Mouse (Mus musculus): ENCODE measurements around the gene Gm20388. TPM values are rescaled to one million over a fixed set of nuclear protein-coding genes. Genes with fewer than 3 reads are reported as not detected.

Gene Gm20388
- polyA plus RNA-seq, 1 experiment: 18.7 TPM

GRCm38 (mm10) chr8:120971691-120972469 is 1061.2 kb downstream of the Gm20388 start:
- 6% methylated on average over 34 of the region's 34 CpGs for WGBS
- TF ChIP-seq POLR2A (IDR thresholded peaks at IDR 0.05; ENCODE audit: borderline replicate concordance, insufficient read depth, low read length): no peak
- TF ChIP-seq CTCF (IDR thresholded peaks at IDR 0.05; ENCODE audit: borderline replicate concordance, insufficient read depth, low read depth, low read length): no peak

DNA sequence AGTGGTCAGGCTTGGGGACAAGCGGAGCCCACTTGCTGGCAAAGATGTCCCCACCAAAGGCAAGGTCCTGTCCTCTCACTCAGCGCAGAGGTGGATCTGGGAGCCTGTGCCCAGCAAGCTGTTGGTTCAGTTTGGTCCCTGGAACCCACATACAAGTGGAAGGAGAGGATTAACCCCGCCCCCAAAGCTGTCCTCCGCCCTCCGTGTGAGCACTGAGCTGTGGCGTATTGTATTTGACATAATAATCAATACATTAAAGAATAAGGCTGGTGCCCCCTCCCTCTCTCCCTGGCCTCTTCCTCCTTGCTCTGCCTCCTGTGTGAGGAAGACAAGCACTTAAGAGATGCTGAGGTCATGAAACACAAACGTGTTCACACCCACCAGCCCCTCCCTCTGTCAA is 1062.4 kb downstream of the Gm20388 start:
- no peak for DNase-seq
- 14% methylated on average over 7 of the region's 7 CpGs for WGBS
- H3K27ac ChIP-seq (ENCODE audit: insufficient read depth, low read length): no peak overlapping the region
- no peaks in the 10 kb centered on the region for H3K4me1 ChIP-seq (ENCODE audit: control insufficient read depth, insufficient read depth, low read length)
- no peaks in the 10 kb centered on the region for H3K27me3 ChIP-seq (ENCODE audit: control insufficient read depth, insufficient read depth, low read length)
- no peak overlapping the region for H3K4me3 ChIP-seq (replicated peaks; ENCODE audit: insufficient read depth, low read depth, low read length)
- TF ChIP-seq POLR2A (IDR thresholded peaks at IDR 0.05; ENCODE audit: borderline replicate concordance, insufficient read depth, low read length): no peak
- TF ChIP-seq CTCF (IDR thresholded peaks at IDR 0.05; ENCODE audit: borderline replicate concordance, insufficient read depth, low read depth, low read length): no peak

More at GRCm38 (mm10) chr8:120971691-120972469, 1061.2 kb downstream of the Gm20388 start:
- Histone ChIP-seq H3K4me1 (ENCODE audit: control insufficient read depth, insufficient read depth, low read length) (no peaks in the 10 kb centered on the region), H3K27ac (ENCODE audit: insufficient read depth, low read length) (no peak overlapping the region), H3K4me3 (replicated peaks; ENCODE audit: insufficient read depth, low read depth, low read length) (peak overlapping the region; percentile 63), H3K27me3 (ENCODE audit: control insufficient read depth, insufficient read depth, low read length) (no peaks in the 10 kb centered on the region)
- peak; percentile 36 to 48 for DNase-seq

DNA sequence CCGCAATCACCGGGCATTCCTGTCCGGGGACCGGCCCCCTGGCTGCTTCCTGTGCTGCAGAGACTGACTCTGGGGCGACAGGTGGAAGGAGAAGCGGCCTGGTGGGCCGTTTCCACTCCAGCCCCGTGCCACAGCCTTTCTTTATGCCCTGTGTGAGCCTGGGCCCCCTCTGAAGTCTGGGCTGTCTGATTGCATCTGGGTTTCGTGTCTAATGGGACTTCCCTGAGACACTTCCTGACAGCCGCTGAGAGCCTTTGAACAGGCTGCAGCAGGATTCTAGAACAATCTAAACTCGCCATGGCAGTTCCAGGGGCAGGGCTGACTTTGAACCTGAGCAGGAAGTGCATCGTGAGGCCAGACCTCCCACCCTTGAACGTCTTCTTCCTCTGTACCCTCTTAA is 1066.5 kb downstream of the Gm20388 start:
- Histone ChIP-seq H3K27me3 (ENCODE audit: control insufficient read depth, insufficient read depth, low read length) (no peaks in the 10 kb centered on the region), H3K27ac (ENCODE audit: insufficient read depth, low read length) (no peak overlapping the region), H3K4me1 (ENCODE audit: control insufficient read depth, insufficient read depth, low read length) (no peaks in the 10 kb centered on the region), H3K4me3 (replicated peaks; ENCODE audit: insufficient read depth, low read depth, low read length) (no peak overlapping the region)
- WGBS: 59% methylated on average over 13 of the region's 13 CpGs
- TF ChIP-seq POLR2A (IDR thresholded peaks at IDR 0.05; ENCODE audit: borderline replicate concordance, insufficient read depth, low read length) (no peak), CTCF (IDR thresholded peaks at IDR 0.05; ENCODE audit: borderline replicate concordance, insufficient read depth, low read depth, low read length) (no peak)
- no peak for DNase-seq

DNA sequence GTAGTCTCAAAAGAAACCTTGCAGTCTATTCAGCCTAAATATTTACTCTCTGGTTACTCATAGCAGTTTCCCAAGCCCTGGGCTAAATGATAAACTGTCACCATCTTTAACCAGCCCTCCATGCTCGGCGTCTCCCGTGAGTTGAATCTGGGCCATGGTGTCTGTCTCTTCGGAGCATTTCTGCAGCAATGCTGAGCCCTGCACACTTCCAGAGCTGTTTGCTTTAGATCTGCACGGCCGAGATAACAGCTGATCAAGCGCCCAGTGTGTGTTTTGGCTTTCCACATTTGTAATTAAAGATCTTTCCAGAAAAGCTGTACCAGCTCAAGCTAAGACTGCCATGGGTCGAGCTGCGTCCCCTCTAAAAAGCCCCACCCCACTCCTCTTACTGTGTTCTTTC is 1068.6 kb downstream of the Gm20388 start:
- H3K27ac ChIP-seq (ENCODE audit: insufficient read depth, low read length): no peak overlapping the region
- H3K27me3 ChIP-seq (ENCODE audit: control insufficient read depth, insufficient read depth, low read length): no peaks in the 10 kb centered on the region
- WGBS: 63% methylated on average over 9 of the region's 9 CpGs
- H3K4me1 ChIP-seq (ENCODE audit: control insufficient read depth, insufficient read depth, low read length): no peaks in the 10 kb centered on the region
- no peak for DNase-seq
- H3K4me3 ChIP-seq (replicated peaks; ENCODE audit: insufficient read depth, low read depth, low read length): no peak overlapping the region
- TF ChIP-seq POLR2A (IDR thresholded peaks at IDR 0.05; ENCODE audit: borderline replicate concordance, insufficient read depth, low read length) (no peak), CTCF (IDR thresholded peaks at IDR 0.05; ENCODE audit: borderline replicate concordance, insufficient read depth, low read depth, low read length) (no peak)

DNA sequence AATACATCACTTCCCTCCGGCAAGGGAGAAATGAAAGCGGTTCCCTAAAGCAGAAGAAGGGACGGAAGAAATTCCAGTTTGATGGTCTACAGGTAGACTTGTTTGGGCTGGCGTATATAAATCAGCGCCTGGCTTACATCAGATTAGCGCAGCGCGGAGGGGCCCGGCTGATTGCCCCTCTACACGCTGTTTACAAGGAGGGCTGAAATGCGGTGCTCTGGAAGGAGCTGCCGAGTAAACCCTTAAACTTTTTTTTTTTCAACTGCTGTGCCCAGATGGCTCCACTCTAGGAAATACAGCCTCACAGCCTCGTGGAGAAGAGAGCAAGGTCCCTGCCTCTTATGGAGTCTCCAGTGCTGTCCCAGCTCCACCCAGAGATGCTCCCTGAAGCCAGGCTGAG is 1070.3 kb downstream of the Gm20388 start:
- Histone ChIP-seq H3K4me3 (replicated peaks; ENCODE audit: insufficient read depth, low read depth, low read length) (no peak overlapping the region), H3K27ac (ENCODE audit: insufficient read depth, low read length) (no peak overlapping the region), H3K27me3 (ENCODE audit: control insufficient read depth, insufficient read depth, low read length) (no peaks in the 10 kb centered on the region), H3K4me1 (ENCODE audit: control insufficient read depth, insufficient read depth, low read length) (no peaks in the 10 kb centered on the region)
- no peak for DNase-seq
- TF ChIP-seq POLR2A (IDR thresholded peaks at IDR 0.05; ENCODE audit: borderline replicate concordance, insufficient read depth, low read length) (no peak), CTCF (IDR thresholded peaks at IDR 0.05; ENCODE audit: borderline replicate concordance, insufficient read depth, low read depth, low read length) (no peak)
- WGBS: 66% methylated on average over 13 of the region's 13 CpGs

DNA sequence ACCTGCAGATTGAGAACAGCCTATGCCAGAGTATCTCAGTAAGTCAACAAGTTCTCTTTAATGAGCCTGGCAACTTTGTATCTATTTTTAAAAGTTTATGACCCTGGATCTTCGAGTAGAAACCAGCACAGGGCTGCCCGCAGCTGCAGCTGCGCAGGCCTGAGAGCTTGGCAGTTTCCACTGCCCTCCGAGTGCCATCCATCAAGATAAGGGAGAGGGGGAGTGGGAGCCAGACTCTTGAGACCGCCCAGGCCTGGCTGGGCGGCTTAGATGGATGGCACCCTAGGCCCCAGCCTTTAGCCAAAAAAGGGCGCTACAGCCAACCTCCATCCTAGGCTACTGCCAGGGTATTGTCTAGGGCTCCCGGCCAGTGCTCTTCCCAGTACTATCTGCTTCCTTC is 1074.2 kb downstream of the Gm20388 start:
- no peak for DNase-seq
- WGBS: 54% methylated on average over 8 of the region's 8 CpGs
- Histone ChIP-seq H3K4me3 (replicated peaks; ENCODE audit: insufficient read depth, low read depth, low read length) (no peak overlapping the region), H3K27me3 (ENCODE audit: control insufficient read depth, insufficient read depth, low read length) (no peaks in the 10 kb centered on the region), H3K27ac (ENCODE audit: insufficient read depth, low read length) (no peak overlapping the region), H3K4me1 (ENCODE audit: control insufficient read depth, insufficient read depth, low read length) (no peaks in the 10 kb centered on the region)
- TF ChIP-seq POLR2A (IDR thresholded peaks at IDR 0.05; ENCODE audit: borderline replicate concordance, insufficient read depth, low read length): no peak
- no peak for TF ChIP-seq CTCF (IDR thresholded peaks at IDR 0.05; ENCODE audit: borderline replicate concordance, insufficient read depth, low read depth, low read length)

DNA sequence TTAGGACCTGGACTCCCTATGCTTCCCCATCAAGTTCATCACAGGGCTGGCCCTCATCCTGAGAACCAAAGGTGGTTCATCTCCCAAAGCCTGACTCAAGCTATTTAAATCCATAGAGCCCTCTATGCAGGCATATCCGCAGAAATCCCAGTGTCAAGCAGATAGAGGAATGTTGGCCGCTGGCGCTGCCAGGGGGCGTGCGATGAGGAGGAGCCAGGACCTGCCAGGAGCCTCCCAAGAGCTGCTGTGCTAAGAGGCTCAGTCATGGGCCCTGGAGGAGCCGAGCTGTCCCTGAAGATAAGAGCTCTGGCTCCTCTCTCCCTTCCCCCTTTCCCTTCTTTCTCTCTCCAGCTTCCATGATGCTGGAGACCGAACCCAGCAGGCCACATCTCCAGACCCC is 1075.4 kb downstream of the Gm20388 start:
- no peak for DNase-seq
- H3K27ac ChIP-seq (ENCODE audit: insufficient read depth, low read length): no peak overlapping the region
- no peaks in the 10 kb centered on the region for H3K4me1 ChIP-seq (ENCODE audit: control insufficient read depth, insufficient read depth, low read length)
- 62% methylated on average over 7 of the region's 7 CpGs for WGBS
- H3K27me3 ChIP-seq (ENCODE audit: control insufficient read depth, insufficient read depth, low read length): no peaks in the 10 kb centered on the region
- H3K4me3 ChIP-seq (replicated peaks; ENCODE audit: insufficient read depth, low read depth, low read length): no peak overlapping the region
- TF ChIP-seq CTCF (IDR thresholded peaks at IDR 0.05; ENCODE audit: borderline replicate concordance, insufficient read depth, low read depth, low read length): no peak
- no peak for TF ChIP-seq POLR2A (IDR thresholded peaks at IDR 0.05; ENCODE audit: borderline replicate concordance, insufficient read depth, low read length)

GRCm38 (mm10) chr8:120993738-120994137 is 1083.1 kb downstream of the Gm20388 start:
- H3K27me3 ChIP-seq (ENCODE audit: control insufficient read depth, insufficient read depth, low read length): no peaks in the 10 kb centered on the region
- no peak overlapping the region for H3K27ac ChIP-seq (ENCODE audit: insufficient read depth, low read length)
- no peak overlapping the region for H3K4me3 ChIP-seq (replicated peaks; ENCODE audit: insufficient read depth, low read depth, low read length)
- no peaks in the 10 kb centered on the region for H3K4me1 ChIP-seq (ENCODE audit: control insufficient read depth, insufficient read depth, low read length)
- no peak for DNase-seq
- TF ChIP-seq POLR2A (IDR thresholded peaks at IDR 0.05; ENCODE audit: borderline replicate concordance, insufficient read depth, low read length) (no peak), CTCF (IDR thresholded peaks at IDR 0.05; ENCODE audit: borderline replicate concordance, insufficient read depth, low read depth, low read length) (no peak)
- 67% methylated on average over 16 of the region's 16 CpGs for WGBS
